Mouse (Mus musculus): Measurements from ENCODE around the gene Nav2.
A peak's percentile ranks its signal among the peaks of the same experiment; 100 is the strongest.

The Nav2 gene

GRCm38 (mm10) chr7:49249462-49249861 is 340.9 kb downstream of the Nav2 start:
- no peak overlapping the region for H3K4me3 ChIP-seq (replicated peaks; ENCODE audit: low read length)

DNA sequence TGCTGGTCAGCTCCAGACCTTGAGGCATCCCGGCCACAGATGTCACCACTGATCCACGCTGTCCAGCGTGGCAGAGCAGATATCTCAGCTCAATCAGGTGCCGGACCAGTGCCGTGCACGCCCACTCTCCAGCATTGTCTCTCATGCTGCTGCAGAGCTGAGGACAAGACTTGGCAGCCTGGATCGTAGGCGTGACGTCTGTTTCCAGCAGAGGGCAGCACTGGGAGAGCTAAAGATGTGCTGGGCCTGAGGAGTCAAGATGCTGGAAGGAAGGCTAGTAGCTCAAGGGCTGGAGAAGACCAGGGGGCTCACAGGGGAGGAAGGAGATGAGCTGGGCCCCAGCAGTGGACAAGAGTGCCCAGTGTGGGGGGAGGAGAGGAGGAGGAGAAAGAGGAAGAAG is 341.5 kb downstream of the Nav2 start:
- no peaks in the 10 kb centered on the region for H3K36me3 ChIP-seq (ENCODE audit: insufficient read depth, low read length)
- H3K27me3 ChIP-seq (ENCODE audit: insufficient read depth, low read length): peaks cover 42% of the 10 kb centered on the region
- TF ChIP-seq POU5F1 (IDR thresholded peaks at IDR 0.05; ENCODE audit: borderline replicate concordance, low read length) (no peak), NANOG (IDR thresholded peaks at IDR 0.05; ENCODE audit: borderline replicate concordance, low read length) (no peak), CTCF (conservative IDR thresholded peaks at IDR 0.05; ENCODE audit: low read length) (peak; percentile 49)
- H3K9me3 ChIP-seq (ENCODE audit: low read length): no peaks in the 10 kb centered on the region
- peaks cover 48% of the 10 kb centered on the region for H3K4me1 ChIP-seq (replicated peaks; ENCODE audit: low read depth, low read length)
- no peak overlapping the region for H3K4me3 ChIP-seq (replicated peaks; ENCODE audit: low read length)

More at GRCm38 (mm10) chr7:49249462-49249861, 340.9 kb downstream of the Nav2 start:
- Histone ChIP-seq H3K9me3 (ENCODE audit: low read length) (no peaks in the 10 kb centered on the region), H3K27me3 (ENCODE audit: insufficient read depth, low read length) (peaks cover 45% of the 10 kb centered on the region), H3K36me3 (ENCODE audit: insufficient read depth, low read length) (no peaks in the 10 kb centered on the region), H3K4me1 (replicated peaks; ENCODE audit: low read depth, low read length) (peaks cover 51% of the 10 kb centered on the region)
- no peak for TF ChIP-seq POU5F1 (IDR thresholded peaks at IDR 0.05; ENCODE audit: borderline replicate concordance, low read length)
- no peak for TF ChIP-seq CTCF (conservative IDR thresholded peaks at IDR 0.05; ENCODE audit: low read length)
- TF ChIP-seq NANOG (IDR thresholded peaks at IDR 0.05; ENCODE audit: borderline replicate concordance, low read length): no peak

GRCm38 (mm10) chr7:49250581-49251307 is 342.2 kb downstream of the Nav2 start:
- peaks cover 43% of the 10 kb centered on the region for H3K4me1 ChIP-seq (replicated peaks; ENCODE audit: low read depth, low read length)
- TF ChIP-seq POU5F1 (IDR thresholded peaks at IDR 0.05; ENCODE audit: borderline replicate concordance, low read length): no peak
- no peak for TF ChIP-seq NANOG (IDR thresholded peaks at IDR 0.05; ENCODE audit: borderline replicate concordance, low read length)
- no peak for TF ChIP-seq CTCF (conservative IDR thresholded peaks at IDR 0.05; ENCODE audit: low read length)
- H3K9me3 ChIP-seq (ENCODE audit: low read length): no peaks in the 10 kb centered on the region
- no peak overlapping the region for H3K4me3 ChIP-seq (replicated peaks; ENCODE audit: low read length)
- H3K36me3 ChIP-seq (ENCODE audit: insufficient read depth, low read length): no peaks in the 10 kb centered on the region
- peaks cover 39% of the 10 kb centered on the region for H3K27me3 ChIP-seq (ENCODE audit: insufficient read depth, low read length)

- H3K4me1 ChIP-seq (replicated peaks; ENCODE audit: low read depth, low read length): peaks cover 42% of the 10 kb centered on the region
- H3K27me3 ChIP-seq (ENCODE audit: insufficient read depth, low read length): peaks cover 36% of the 10 kb centered on the region
- no peak overlapping the region for H3K4me3 ChIP-seq (replicated peaks; ENCODE audit: low read length)
- H3K9me3 ChIP-seq (ENCODE audit: low read length): no peaks in the 10 kb centered on the region
- TF ChIP-seq POU5F1 (IDR thresholded peaks at IDR 0.05; ENCODE audit: borderline replicate concordance, low read length) (no peak), NANOG (IDR thresholded peaks at IDR 0.05; ENCODE audit: borderline replicate concordance, low read length) (no peak), CTCF (conservative IDR thresholded peaks at IDR 0.05; ENCODE audit: low read length) (no peak)
- no peaks in the 10 kb centered on the region for H3K36me3 ChIP-seq (ENCODE audit: insufficient read depth, low read length)
Observed at GRCm38 (mm10) chr7:49251308-49251638, 342.8 kb downstream of the Nav2 start.

DNA sequence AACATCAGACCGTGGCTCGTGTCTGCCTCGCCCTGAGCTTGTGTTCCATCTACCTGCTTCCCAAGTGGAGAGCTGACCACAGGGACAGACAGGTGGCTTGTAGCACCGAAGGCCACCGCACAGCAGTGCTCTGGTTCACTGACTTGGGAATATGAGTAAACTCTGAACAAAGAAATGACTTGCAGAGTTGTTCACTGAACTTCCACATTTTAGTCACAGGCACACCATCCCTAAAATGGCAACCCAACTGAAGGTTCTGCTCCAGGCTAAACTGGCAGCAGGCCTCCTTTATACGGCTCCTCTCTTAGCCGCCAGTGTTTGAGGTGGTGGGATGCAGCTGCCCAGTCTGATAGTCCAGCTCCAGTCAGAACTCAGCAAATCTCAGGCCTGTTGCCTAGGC is 343.9 kb downstream of the Nav2 start:
- H3K4me3 ChIP-seq (replicated peaks; ENCODE audit: low read length): no peak overlapping the region
- peaks cover 38% of the 10 kb centered on the region for H3K4me1 ChIP-seq (replicated peaks; ENCODE audit: low read depth, low read length)
- peaks cover 24% of the 10 kb centered on the region for H3K27me3 ChIP-seq (ENCODE audit: insufficient read depth, low read length)
- TF ChIP-seq NANOG (IDR thresholded peaks at IDR 0.05; ENCODE audit: borderline replicate concordance, low read length): no peak
- TF ChIP-seq POU5F1 (IDR thresholded peaks at IDR 0.05; ENCODE audit: borderline replicate concordance, low read length): no peak
- TF ChIP-seq CTCF (conservative IDR thresholded peaks at IDR 0.05; ENCODE audit: low read length): no peak
- no peaks in the 10 kb centered on the region for H3K9me3 ChIP-seq (ENCODE audit: low read length)
- H3K36me3 ChIP-seq (ENCODE audit: insufficient read depth, low read length): no peaks in the 10 kb centered on the region

DNA sequence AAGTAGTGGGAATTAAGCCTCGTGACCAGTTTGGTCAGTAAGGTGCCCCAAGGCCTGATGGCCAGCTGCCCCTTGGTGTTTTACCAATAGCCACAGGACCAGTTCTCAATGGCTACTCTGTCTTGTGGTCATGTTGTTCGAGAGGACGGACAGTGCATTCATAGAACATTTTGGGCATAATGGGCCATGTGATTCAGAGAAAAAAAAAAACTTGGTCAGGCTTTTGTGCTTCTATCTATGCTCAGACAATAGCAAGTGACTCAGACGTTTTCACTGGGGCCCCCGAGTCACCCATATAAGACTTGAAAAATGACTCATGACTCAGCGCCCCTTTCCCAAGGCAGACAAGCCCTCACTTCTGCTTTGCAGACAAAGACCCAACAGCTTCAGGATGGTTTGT is 344.4 kb downstream of the Nav2 start:
- Histone ChIP-seq H3K36me3 (ENCODE audit: insufficient read depth, low read length) (no peaks in the 10 kb centered on the region), H3K9me3 (ENCODE audit: low read length) (no peaks in the 10 kb centered on the region), H3K4me3 (replicated peaks; ENCODE audit: low read length) (no peak overlapping the region), H3K27me3 (ENCODE audit: insufficient read depth, low read length) (peaks cover 20% of the 10 kb centered on the region), H3K4me1 (replicated peaks; ENCODE audit: low read depth, low read length) (peaks cover 37% of the 10 kb centered on the region)
- TF ChIP-seq CTCF (conservative IDR thresholded peaks at IDR 0.05; ENCODE audit: low read length): no peak
- no peak for TF ChIP-seq POU5F1 (IDR thresholded peaks at IDR 0.05; ENCODE audit: borderline replicate concordance, low read length)
- no peak for TF ChIP-seq NANOG (IDR thresholded peaks at IDR 0.05; ENCODE audit: borderline replicate concordance, low read length)

DNA sequence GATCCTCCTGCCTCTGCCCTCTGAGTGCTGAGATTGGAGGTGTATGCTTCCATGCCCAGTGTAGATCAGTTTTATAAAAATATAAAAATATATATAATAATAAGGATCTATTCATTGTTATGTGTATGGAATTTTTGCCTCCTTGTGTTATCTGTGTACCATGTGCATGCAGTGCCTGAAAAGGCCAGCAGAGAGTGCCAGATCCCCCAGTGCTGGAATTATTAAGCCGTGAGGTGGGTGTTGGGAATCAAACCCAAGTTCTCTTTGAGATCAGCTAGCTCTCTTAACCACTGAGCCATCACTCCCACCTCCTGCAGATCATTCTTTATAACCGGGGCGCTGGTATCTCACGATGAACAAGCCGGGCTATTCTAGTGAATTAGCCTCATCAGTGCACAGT is 346.5 kb downstream of the Nav2 start:
- TF ChIP-seq CTCF (conservative IDR thresholded peaks at IDR 0.05; ENCODE audit: low read length) (peak; percentile 91), NANOG (IDR thresholded peaks at IDR 0.05; ENCODE audit: borderline replicate concordance, low read length) (no peak)
- no peak overlapping the region for H3K4me3 ChIP-seq (replicated peaks; ENCODE audit: low read length)
- H3K9me3 ChIP-seq (ENCODE audit: low read length): no peaks in the 10 kb centered on the region
- no peaks in the 10 kb centered on the region for H3K36me3 ChIP-seq (ENCODE audit: insufficient read depth, low read length)
- peaks cover 5% of the 10 kb centered on the region; the same call in 1 of the 2 replicates for H3K27me3 ChIP-seq (ENCODE audit: insufficient read depth, low read length)
- H3K4me1 ChIP-seq (replicated peaks; ENCODE audit: low read depth, low read length): peaks cover 25% of the 10 kb centered on the region

- no peaks in the 10 kb centered on the region for H3K27me3 ChIP-seq (ENCODE audit: insufficient read depth, low read length)
- H3K4me3 ChIP-seq (replicated peaks; ENCODE audit: low read length): no peak overlapping the region
- no peaks in the 10 kb centered on the region for H3K9me3 ChIP-seq (ENCODE audit: low read length)
- peaks cover 16% of the 10 kb centered on the region for H3K4me1 ChIP-seq (replicated peaks; ENCODE audit: low read depth, low read length)
- TF ChIP-seq POU5F1 (IDR thresholded peaks at IDR 0.05; ENCODE audit: borderline replicate concordance, low read length) (no peak), CTCF (conservative IDR thresholded peaks at IDR 0.05; ENCODE audit: low read length) (no peak), NANOG (IDR thresholded peaks at IDR 0.05; ENCODE audit: borderline replicate concordance, low read length) (no peak)
- H3K36me3 ChIP-seq (ENCODE audit: insufficient read depth, low read length): no peaks in the 10 kb centered on the region
Observed at GRCm38 (mm10) chr7:49257234-49257906, 348.9 kb downstream of the Nav2 start.

Measured in E14TG2a.4 (cell line).